Mouse (Mus musculus): ENCODE results near the gene Plxna1.

Gene Plxna1

GRCm38 (mm10) chr6:89360709-89361417 lies 1.6 kb downstream of the Plxna1 start:
- no peak for DNase-seq

- DNase-seq, result peak; percentile 58
These were observed 2.4 kb downstream of the Plxna1 start for GRCm38 (mm10) chr6:89359771-89360708.

GRCm38 (mm10) chr6:89359192-89359591 lies 3.2 kb downstream of the Plxna1 start:
- no peak for DNase-seq

GRCm38 (mm10) chr6:89355661-89356060 lies 6.8 kb downstream of the Plxna1 start:
- DNase-seq, result no peak

- no peak for DNase-seq
These were observed 7.7 kb downstream of the Plxna1 start for GRCm38 (mm10) chr6:89354726-89355125.

GRCm38 (mm10) chr6:89354076-89354475 lies 8.3 kb downstream of the Plxna1 start:
- no peak for DNase-seq

- DNase-seq, result no peak
These were observed 9.3 kb downstream of the Plxna1 start for GRCm38 (mm10) chr6:89353101-89353500.

- DNase-seq, result peak; percentile 58
These were observed 10.8 kb downstream of the Plxna1 start for GRCm38 (mm10) chr6:89351441-89352137.

- DNase-seq, result no peak
These were observed 11.9 kb downstream of the Plxna1 start for GRCm38 (mm10) chr6:89350520-89350919.

GRCm38 (mm10) chr6:89350037-89350515 lies 12.3 kb downstream of the Plxna1 start:
- DNase-seq, result no peak

- peak; percentile 43 for DNase-seq
These were observed 14.1 kb downstream of the Plxna1 start for GRCm38 (mm10) chr6:89348363-89348762.

- no peak for DNase-seq
These were observed 14.6 kb downstream of the Plxna1 start for GRCm38 (mm10) chr6:89347792-89348191.

GRCm38 (mm10) chr6:89345855-89346254 lies 16.6 kb downstream of the Plxna1 start:
- no peak for DNase-seq

GRCm38 (mm10) chr6:89345486-89345785 lies 17.0 kb downstream of the Plxna1 start:
- DNase-seq, result no peak

GRCm38 (mm10) chr6:89344613-89345485 lies 17.6 kb downstream of the Plxna1 start:
- peak; percentile 56 for DNase-seq

- no peak for DNase-seq
These were observed 20.4 kb downstream of the Plxna1 start for GRCm38 (mm10) chr6:89341981-89342380.

GRCm38 (mm10) chr6:89339447-89339846 lies 23.0 kb downstream of the Plxna1 start:
- DNase-seq, result peak; percentile 62

- DNase-seq, result no peak
These were observed 23.7 kb downstream of the Plxna1 start for GRCm38 (mm10) chr6:89338733-89339132.

- no peak for DNase-seq
These were observed 24.8 kb downstream of the Plxna1 start for GRCm38 (mm10) chr6:89337574-89337973.

GRCm38 (mm10) chr6:89333964-89334702 lies 28.3 kb downstream of the Plxna1 start:
- DNase-seq, result no peak

- DNase-seq, result no peak
These were observed 31.5 kb downstream of the Plxna1 start for GRCm38 (mm10) chr6:89330957-89331356.

- no peak for DNase-seq
These were observed 33.8 kb downstream of the Plxna1 start for GRCm38 (mm10) chr6:89328634-89329033.
